Mouse (Mus musculus): ENCODE data around the gene Mical3.
A peak's percentile ranks its signal among the peaks of the same experiment; 100 is the strongest.

Mical3 gene

GRCm38 (mm10) chr6:120960338-120961030 lies 170.3 kb downstream of the Mical3 start:
- no peak for DNase-seq (ENCODE audit: low spot score)

DNA sequence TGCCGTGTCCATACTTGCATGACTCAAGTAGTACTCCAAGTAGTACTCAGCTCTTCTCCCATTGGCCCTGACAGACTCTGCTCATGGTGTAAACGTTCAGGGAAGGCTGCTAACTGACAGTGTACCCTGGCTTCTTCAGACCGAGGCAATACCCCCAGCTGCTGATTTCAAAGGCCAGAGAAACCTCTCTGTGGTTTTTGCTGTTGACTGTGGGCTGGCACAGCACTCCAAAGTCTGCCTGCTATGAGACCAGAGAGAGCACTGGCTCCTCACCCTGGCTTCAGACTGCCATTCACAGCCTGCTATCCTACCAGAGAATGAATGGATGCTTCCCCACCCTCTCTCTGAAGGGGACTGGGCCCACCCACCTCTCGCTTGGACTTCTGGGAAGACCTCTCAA lies 173.5 kb downstream of the Mical3 start:
- DNase-seq (ENCODE audit: low spot score): no peak

- no peak for DNase-seq (ENCODE audit: low spot score)
Observed at GRCm38 (mm10) chr6:120956259-120957161, 174.3 kb downstream of the Mical3 start.

- DNase-seq (ENCODE audit: low spot score): no peak
Observed at GRCm38 (mm10) chr6:120955215-120955614, 175.6 kb downstream of the Mical3 start.

DNA sequence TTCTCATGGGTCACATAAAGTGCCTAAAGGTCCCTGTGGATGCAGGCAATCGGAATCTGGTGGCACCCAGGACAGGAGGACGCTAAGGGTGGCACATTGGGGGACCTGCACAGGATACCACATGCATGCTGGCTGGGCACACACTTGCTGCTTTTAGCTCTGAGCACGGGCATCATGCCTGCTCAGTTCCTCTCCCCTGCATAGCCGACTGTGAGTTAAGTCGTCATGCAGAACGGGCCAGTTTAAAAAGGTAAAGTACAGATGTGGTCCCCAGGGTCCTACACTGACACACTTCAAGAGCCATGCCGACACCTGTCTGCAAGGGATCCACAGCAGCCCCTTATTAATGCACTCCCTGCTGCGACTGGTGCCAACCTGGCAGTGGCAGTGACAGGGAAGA lies 176.6 kb downstream of the Mical3 start:
- DNase-seq (ENCODE audit: low spot score): no peak

- DNase-seq (ENCODE audit: low spot score): no peak
Observed at GRCm38 (mm10) chr6:120952475-120952874, 178.3 kb downstream of the Mical3 start.

- no peak for DNase-seq (ENCODE audit: low spot score)
Observed at GRCm38 (mm10) chr6:120951311-120951710, 179.5 kb downstream of the Mical3 start.

DNA sequence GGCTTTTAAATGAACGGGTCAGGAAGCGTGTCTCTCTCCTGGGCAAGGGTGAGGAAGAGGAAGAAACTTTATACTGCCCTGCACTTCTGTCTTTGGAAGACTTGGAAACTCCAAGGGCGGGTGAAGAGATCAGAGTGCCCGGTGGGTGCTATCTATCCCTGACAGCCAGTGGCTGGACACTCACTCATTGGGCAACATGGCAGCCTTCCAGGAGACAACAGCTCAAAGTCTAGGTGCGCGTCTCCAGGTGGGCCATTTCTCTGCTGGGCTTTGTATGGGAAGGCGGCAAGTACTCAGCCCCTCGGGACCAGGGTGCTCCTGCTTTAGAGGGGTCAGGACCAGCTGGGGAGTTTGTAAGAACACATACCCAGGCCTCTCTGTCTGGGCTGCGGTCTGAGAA lies 185.3 kb downstream of the Mical3 start:
- no peak for DNase-seq (ENCODE audit: low spot score)

- DNase-seq (ENCODE audit: low spot score): no peak
Observed at GRCm38 (mm10) chr6:120943964-120944363, 186.8 kb downstream of the Mical3 start.

DNA sequence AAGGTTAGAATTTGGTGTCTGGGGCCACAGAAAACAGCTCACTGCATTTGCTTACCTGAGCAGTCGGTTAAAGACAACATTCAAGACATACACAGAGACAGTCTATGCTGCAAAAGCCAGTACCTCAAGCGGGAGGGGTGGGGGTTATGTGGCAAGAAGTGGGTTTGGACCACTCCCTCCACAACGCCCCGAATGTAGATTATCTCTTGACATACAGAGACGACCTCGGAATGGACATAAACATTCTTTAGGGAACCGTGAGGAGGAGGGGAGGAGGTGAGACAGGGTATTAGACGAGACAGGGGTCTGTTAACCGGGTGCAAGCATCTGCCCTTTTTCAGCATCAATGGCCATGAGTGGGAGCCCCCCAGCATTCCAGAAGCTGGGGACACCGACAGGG lies 187.2 kb downstream of the Mical3 start:
- DNase-seq (ENCODE audit: low spot score): no peak

GRCm38 (mm10) chr6:120943079-120943478 lies 187.7 kb downstream of the Mical3 start:
- DNase-seq (ENCODE audit: low spot score): no peak

DNA sequence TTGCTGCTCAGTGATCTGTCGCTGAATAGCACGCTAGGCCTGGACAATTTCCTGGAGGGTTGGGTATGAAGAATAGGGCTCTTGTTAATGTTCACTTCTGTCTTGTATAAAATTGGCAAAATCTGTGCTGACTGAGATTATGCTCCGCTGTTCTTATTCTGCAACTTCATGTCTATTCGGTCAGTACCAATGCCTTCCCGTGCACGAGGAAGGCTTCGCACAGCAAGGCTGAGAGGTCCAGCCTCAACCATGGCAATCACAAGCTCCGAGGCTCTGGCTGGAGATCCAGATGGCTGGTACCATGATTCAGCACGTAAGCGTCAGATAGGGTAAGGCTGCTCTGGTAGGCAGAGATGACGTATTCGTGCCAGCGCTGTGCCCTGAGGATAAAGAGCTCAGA lies 189.2 kb downstream of the Mical3 start:
- no peak for DNase-seq (ENCODE audit: low spot score)

DNA sequence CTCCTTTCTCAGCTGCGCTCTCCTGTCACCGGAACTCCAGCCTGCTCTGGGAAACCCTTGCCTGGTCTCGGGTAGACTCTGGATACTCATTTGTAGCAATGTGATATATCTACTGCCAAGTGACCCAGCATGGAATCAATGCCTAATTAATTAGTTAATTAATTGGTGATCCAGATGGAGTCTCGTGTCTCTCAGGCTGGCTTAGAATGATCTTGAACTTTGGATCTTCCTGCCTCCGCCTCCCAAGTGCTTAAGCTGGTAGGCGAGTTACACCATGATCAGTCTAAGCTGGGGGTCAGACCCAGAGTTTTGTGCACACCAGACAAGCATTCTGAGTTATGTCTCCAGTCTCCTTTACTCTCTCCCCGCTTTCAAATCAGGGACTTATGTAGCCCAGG lies 189.7 kb downstream of the Mical3 start:
- DNase-seq (ENCODE audit: low spot score): no peak

DNA sequence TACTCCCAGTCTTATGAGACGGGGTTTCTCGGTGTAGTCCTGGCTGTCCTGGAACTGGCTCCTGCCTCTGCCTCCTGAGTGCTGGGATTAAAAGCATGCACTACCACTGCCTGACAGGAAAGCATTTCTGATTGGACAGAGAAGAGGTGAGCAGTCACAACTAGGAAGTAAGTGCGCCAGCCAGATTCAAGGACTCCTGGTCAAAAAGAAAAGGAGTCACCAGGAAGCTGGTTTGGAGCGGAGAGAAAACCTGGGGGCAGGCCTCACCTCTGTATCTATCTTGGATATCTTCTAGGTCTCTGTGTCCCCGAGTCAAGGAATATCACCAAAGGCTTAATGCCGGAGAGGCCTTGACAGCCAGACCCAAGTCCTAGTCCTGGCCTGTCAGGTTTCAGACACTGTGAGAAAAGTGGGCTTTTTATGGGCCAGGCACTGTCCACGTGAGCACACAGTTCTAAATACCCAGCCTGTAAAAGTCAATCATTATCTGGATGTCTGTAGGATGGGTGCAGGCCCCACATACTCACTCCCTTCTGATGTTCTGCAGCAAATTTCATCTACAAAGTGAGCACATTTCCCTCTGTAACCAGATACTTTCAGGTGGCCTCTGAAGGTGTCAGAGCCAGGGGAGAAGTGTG lies 190.2 kb downstream of the Mical3 start:
- no peak for DNase-seq (ENCODE audit: low spot score)

DNA sequence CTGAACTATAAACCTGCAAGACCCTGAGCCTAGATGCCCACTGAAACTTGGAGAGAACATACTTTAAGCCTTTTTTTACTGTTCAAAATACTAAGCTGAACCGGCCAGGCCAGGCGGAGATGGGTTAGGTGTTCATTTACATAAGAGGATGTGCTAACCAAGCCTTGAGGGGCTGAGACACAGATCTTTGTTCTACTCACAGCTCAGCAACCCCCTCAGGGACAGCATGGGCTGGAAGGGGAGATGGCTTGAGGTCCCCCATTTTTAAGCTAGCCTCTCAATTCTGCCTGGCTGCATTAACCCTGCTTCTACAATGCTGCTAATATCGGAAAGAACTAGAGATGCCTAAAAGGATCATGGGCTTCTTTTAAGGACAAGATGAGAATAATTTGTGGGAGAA lies 191.0 kb downstream of the Mical3 start:
- no peak for DNase-seq (ENCODE audit: low spot score)

DNA sequence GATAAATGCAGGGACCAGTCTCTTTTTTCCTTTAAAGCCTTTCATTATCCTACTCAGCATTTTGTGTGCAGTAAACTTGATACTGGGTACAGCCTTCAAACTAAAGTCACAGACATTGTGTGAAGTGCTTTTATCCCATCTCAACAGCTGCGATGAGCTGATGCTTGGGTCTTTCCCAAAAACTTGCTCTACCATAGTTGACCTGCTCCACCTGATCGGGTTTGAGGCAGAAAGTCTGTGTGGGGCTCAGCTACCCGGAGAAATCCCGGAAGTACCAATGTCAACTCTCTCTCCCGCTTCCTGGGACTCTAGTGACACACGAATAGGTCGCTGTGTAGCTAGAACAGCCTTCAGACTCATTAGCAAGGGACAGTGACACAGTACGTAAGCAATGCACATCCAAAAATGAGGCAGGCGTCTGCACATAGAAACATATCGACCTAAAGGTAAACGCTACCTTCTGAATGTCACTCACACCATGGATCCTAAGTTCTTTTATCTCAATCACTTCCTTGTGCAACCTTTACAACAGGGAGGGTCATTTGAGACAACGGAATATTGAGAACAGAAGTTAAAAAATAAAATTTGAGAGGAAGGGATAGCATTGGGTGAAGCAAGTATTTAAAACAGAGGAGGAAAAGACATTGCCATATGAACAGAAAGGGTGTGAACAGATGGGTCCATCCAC lies 191.9 kb downstream of the Mical3 start:
- no peak for DNase-seq (ENCODE audit: low spot score)

DNA sequence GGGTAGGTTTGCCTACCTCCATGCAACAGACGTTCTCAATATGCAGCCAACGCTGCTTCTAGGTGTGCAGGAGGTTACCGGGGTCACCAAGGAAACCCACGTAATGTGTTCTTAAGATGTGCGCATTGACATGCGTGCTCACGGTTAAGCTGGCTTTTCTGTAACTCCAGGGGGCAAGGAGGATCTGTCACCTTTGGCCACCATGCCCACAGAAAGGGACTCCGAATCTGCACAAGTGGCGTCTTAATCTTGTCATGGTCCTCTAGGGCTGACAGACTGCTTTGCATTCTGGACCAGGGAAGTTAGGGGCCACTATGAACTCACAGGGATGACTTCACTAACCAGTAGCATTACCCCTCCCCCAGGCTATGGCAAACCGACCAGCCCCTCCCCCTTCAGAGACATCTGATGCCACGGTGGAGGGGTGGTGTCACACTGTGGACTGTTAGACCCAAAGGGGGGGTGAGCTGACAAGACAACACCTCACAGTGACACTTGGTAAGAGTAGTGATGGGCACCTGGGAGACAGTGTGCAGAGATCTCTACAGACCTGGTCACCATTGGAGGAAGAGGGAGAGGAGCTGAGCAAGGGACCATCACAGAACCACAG lies 192.7 kb downstream of the Mical3 start:
- DNase-seq (ENCODE audit: low spot score): no peak

DNA sequence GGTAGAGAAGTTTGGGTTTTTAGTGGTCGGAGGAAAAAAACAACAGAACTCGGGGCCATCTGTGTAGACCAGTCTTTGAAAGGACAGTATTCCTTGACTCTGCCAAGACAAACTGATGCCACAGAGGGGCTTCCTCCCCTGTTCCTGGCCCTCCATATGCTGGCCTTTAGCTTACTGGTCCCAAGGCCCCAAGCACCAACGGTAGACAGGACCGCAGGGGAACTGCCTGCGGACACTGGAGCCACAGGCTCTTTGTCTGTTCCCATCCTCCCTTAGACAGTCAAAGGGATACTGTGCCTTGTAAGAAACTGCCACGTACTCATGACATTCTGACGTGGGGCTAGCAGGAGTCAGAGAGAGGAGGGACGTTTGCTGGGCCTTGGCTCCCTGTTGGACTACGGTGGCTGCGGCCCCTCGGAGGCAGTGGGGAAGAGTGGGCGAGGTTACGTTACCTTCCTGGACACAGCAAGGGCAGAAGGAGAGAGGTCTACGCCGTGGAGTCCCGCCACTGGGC lies 193.6 kb downstream of the Mical3 start:
- no peak for DNase-seq (ENCODE audit: low spot score)

DNA sequence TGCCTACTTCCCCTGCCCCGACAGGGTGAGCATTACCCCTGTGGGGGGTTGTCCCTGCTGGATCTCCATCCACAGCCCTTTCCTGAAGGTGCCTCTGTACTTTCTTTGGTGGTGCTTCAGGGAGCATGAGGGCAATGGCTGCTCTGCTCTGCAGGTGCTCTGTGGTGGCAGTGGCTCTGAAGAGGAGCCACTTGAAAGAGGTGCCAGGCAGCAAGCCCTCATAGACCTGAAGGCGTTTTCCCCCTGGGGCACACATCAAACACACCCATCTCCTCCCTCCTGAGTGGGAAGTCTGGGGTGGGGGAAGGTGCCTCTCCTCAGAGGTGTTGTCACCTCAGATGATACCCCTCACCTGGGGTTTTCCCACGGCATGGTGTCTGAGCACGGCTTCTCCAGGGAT lies 196.6 kb downstream of the Mical3 start:
- peak; percentile 59 for DNase-seq (ENCODE audit: low spot score)

GRCm38 (mm10) chr6:120933670-120934069 lies 197.1 kb downstream of the Mical3 start:
- DNase-seq (ENCODE audit: low spot score): no peak

- peak; percentile 69 for DNase-seq (ENCODE audit: low spot score)
Observed at GRCm38 (mm10) chr6:120932597-120932996, 198.2 kb downstream of the Mical3 start.
